Mouse (Mus musculus) lung, embryonic 14.5 days (tissue): ENCODE data around the gene Dhrs4. TPM values are rescaled to one million over a fixed set of nuclear protein-coding genes. Genes with fewer than 3 reads are reported as not detected.

Source experiments
- ATAC-seq: fragments of 200-750 bp; cut with Nextera tagmentation; 2 replicates; pipeline ENCODE4 v1.8.0; 2017; ENCODE audit warnings: mild to moderate bottlenecking, moderate TSS enrichment, moderate library complexity; ENCODE audit not compliant: insufficient read depth
- DNase-seq: peaks from one replicate; pipeline ENCODE4 v3.0.0-alpha.2; 2015
- H3K27ac ChIP-seq: fragments of 300-500 bp; sonication (generic); 2 replicates; pipeline ENCODE4 v1.5.1; 2014; ENCODE audit warnings: low read depth, mild to moderate bottlenecking, moderate library complexity
- H3K27me3 ChIP-seq: fragments of 300-500 bp; sonication (generic); 2 replicates; pipeline ENCODE4 v1.6.1; 2014; ENCODE audit warnings: low read length, control low read depth; ENCODE audit not compliant: insufficient read depth
- H3K36me3 ChIP-seq: fragments of 300-500 bp; sonication (generic); 2 replicates; pipeline ENCODE4 v1.6.1; 2014; ENCODE audit warnings: control low read depth; ENCODE audit not compliant: insufficient read depth
- H3K4me1 ChIP-seq: fragments of 300-500 bp; sonication (generic); 2 replicates; pipeline ENCODE4 v1.6.1; 2014; ENCODE audit warnings: antibody characterized with exemption, control low read depth; ENCODE audit not compliant: insufficient read depth
- H3K4me2 ChIP-seq: fragments of 300-500 bp; sonication (generic); 2 replicates; pipeline ENCODE4 v1.6.1; 2014; ENCODE audit warnings: mild to moderate bottlenecking
- H3K4me3 ChIP-seq: fragments of 300-500 bp; sonication (generic); 2 replicates; pipeline ENCODE4 v1.5.1; 2014; ENCODE audit warnings: low read depth, low read length
- H3K9ac ChIP-seq: fragments of 300-500 bp; sonication (generic); 2 replicates; pipeline ENCODE4 v1.6.1; 2014
- H3K9me3 ChIP-seq: fragments of 300-500 bp; sonication (generic); 2 replicates; pipeline ENCODE4 v1.6.1; 2016; ENCODE audit warnings: low read depth, low read length, control low read depth
- CTCF ChIP-seq: IDR thresholded peaks from 2 replicates; pipeline ENCODE4 v1.5.1; 2016; ENCODE audit warnings: antibody characterized with exemption, low read depth
- WGBS: fragments of 180-500 bp; shearing (Covaris S2); extraction: QIAGEN DNeasy Blood & Tissue Kit; methylation state at CpG from one replicate; pipeline ENCODE4 v1.1.7; 2014; 5-methylcytosine and 5-hydroxymethylcytosine counted together
- polyA plus RNA-seq: library from polyadenylated mRNA; unstranded; fragments of >200 nt; fragmentation: Nextera tagmentation; extraction: Ambion mirVana; gene quantifications from 2 replicates; pipeline ENCODE4 v1.2.1, GENCODE M21; 2014

Gene Dhrs4
- polyA plus RNA-seq, 1 experiment from 2014 or later: 68.6 TPM

DNA sequence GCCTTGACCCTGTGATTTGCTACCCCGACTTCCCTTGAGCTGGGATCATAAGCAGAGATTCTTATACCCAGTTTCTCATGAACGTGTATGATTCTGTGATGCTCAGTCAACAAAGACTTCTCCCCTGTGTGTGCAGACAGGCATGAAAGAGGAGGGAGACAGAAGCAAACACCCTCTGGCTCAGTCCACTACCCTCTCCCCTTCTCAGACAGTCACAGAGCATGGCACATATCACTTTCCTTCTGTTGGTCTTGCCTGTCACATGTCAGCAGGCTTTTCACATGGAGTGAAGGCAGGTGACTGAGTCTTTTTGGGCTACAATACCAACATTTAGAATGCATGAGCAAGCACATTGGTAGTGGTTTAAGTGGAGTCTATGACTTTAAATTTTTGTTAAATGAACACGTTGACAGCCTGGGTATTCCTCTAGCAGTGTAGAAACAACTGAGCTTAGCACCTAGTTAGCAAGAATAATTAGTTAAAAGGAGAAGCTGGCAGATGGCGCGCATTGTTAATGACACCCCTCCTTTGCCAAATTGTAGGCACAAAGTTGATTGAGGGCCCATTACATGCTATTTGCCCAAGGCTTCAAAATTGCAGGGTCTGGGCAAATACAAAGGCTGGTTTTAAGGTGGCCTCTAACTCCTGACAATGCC lies 6.0 kb downstream of the Dhrs4 start:
- no peak overlapping the region for H3K27ac ChIP-seq
- no peak overlapping the region for H3K9ac ChIP-seq
- WGBS: 74% methylated on average over 5 of the region's 5 CpGs
- TF ChIP-seq CTCF: no peak
- no peak overlapping the region for H3K4me2 ChIP-seq
- H3K4me1 ChIP-seq: peaks cover 3% of the 10 kb centered on the region; the same call in 1 of the 2 replicates
- no peaks in the 10 kb centered on the region for H3K9me3 ChIP-seq
- no peaks in the 10 kb centered on the region for H3K27me3 ChIP-seq
- no peak for DNase-seq
- no peak overlapping the region for H3K4me3 ChIP-seq
- ATAC-seq: no peak
- H3K36me3 ChIP-seq: peaks cover 34% of the 10 kb centered on the region

DNA sequence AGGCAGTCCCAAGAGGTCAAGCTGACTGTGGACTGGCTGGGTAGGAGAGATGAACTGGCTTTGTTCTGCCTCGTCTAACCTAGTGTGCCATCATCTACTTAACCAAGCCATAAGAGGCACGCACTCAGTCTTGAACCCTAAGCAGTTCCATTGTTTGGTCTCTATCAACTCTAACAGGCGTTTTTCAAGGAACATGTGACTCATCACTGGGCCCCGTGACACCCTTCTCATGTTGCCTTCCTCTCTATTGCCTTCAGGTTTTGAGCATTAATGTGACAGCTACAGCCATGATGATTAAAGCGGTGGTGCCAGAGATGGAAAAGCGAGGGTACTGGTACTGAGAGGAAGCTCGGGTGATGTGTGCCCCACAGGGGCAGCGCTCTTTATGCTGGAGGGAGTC lies 8.3 kb downstream of the Dhrs4 start:
- 83% methylated on average over 8 of the region's 8 CpGs for WGBS
- H3K27me3 ChIP-seq: no peaks in the 10 kb centered on the region
- no peak for TF ChIP-seq CTCF
- no peak overlapping the region for H3K4me2 ChIP-seq
- H3K36me3 ChIP-seq: peaks cover 26% of the 10 kb centered on the region; the same call in 1 of the 2 replicates
- H3K9ac ChIP-seq: no peak overlapping the region
- ATAC-seq (no peak), DNase-seq (no peak)
- H3K4me3 ChIP-seq: no peak overlapping the region
- H3K27ac ChIP-seq: no peak overlapping the region
- no peaks in the 10 kb centered on the region for H3K9me3 ChIP-seq
- peaks cover 3% of the 10 kb centered on the region; the same call in 1 of the 2 replicates for H3K4me1 ChIP-seq

DNA sequence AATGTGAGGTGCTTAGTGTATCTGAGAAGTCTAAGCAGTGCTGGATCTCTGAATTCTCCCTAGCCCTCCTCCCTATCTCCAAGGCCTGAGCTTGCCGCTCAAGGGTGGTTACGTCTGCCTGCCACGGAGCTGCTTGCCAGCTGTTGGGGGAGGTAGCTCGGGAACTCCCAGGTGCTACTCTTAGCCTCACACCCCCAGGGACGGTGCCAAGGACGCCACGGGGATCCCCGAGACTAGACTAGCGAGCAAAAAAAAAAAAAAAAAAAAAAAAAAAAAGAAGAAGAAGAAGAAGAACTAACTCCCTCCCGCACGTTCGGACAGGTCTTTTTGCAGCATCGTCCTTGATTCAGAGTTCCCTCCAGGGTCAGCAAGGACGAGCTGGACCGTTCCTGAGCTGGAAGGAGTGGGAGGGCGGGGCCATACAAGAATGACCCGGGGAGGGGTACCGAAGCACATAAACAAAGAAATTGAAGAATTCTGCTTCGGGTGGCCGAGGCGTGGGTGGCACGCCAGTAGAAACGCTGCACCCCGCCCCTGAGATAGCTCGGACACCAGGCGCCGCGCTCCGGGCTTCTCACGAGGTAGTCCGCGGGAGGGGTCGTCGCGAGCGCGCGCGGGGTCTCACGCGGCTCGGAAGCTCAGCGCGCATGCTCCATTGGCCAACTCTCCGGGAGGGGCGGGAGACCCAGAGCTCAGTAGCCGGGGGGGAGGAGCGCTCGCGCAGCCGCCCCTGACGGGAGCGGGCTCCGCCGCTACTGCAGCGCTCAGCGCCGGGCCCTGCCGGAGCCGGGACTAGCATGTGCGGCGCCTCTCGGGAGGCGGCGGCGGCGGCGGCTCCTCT lies 12.0 kb downstream of the Dhrs4 start, which contains the start of gene Carmil3:
Gene Carmil3 (plus strand): TSS at position 291 of the 841 bp plus-strand sequence.
- TF ChIP-seq CTCF: no peak
- WGBS: under 1% methylated on average over 62 of the region's 68 CpGs
- Histone ChIP-seq H3K9ac (peak within 1 kb of the TSS; percentile 53), H3K4me1 (peaks cover 4% of the 10 kb centered on the region; the same call in 1 of the 2 replicates), H3K4me3 (peak within 1 kb of the TSS; percentile 66), H3K27ac (peak within 1 kb of the TSS; percentile 46; the same call in 1 of the 2 replicates), H3K36me3 (peaks cover 19% of the 10 kb centered on the region; the same call in 1 of the 2 replicates), H3K9me3 (no peaks in the 10 kb centered on the region), H3K4me2 (peak within 1 kb of the TSS; percentile 99), H3K27me3 (no peaks in the 10 kb centered on the region)
- DNase-seq: peak; percentile 86
- ATAC-seq: peak; percentile 86

DNA sequence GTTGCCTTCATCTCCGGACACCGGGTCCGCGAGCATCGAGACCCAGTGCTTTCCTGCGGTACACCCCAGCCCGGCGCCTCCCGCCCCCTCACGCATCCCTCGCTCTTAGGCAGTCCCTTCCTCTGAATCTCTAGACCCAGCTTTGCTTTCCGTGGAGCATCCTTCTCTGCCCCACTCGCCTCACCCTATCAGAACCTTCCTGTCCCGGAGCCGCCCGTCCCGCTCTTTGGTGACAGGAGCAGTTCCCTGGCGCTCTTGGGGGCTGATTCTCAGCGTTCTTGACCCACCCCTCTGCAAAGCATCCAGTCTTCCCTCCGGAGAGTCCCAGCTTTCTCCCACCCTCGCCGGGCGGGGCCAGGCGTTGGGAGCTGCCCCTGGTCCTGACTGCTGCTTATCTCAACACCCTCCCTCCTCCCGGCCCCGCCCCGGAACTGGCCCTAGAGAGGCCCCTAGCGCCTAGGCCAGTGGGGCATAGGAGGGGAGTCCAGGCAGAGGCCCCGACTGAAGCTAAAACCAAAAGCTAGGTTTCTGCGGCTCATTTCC lies 12.8 kb downstream of the Dhrs4 start:
- peak overlapping the region; percentile 53 for H3K9ac ChIP-seq
- no peaks in the 10 kb centered on the region for H3K9me3 ChIP-seq
- H3K4me3 ChIP-seq: peak overlapping the region; percentile 66
- no peak for TF ChIP-seq CTCF
- WGBS: under 1% methylated on average over 30 of the region's 30 CpGs
- peak overlapping the region; percentile 46; the same call in 1 of the 2 replicates for H3K27ac ChIP-seq
- H3K36me3 ChIP-seq: peaks cover 11% of the 10 kb centered on the region; the same call in 1 of the 2 replicates
- ATAC-seq (peak; percentile 82), DNase-seq (peak; percentile 81)
- peak overlapping the region; percentile 99 for H3K4me2 ChIP-seq
- peaks cover 4% of the 10 kb centered on the region; the same call in 1 of the 2 replicates for H3K4me1 ChIP-seq
- H3K27me3 ChIP-seq: no peaks in the 10 kb centered on the region

- ATAC-seq: no peak
- Histone ChIP-seq H3K36me3 (peaks cover 9% of the 10 kb centered on the region; the same call in 1 of the 2 replicates), H3K4me2 (peak overlapping the region; percentile 99; the same call in 1 of the 2 replicates), H3K9ac (no peak overlapping the region), H3K27ac (no peak overlapping the region), H3K27me3 (no peaks in the 10 kb centered on the region), H3K4me3 (no peak overlapping the region), H3K4me1 (peaks cover 4% of the 10 kb centered on the region; the same call in 1 of the 2 replicates), H3K9me3 (no peaks in the 10 kb centered on the region)
- WGBS: 26% methylated on average over 3 of the region's 3 CpGs
- DNase-seq: no peak
- TF ChIP-seq CTCF: no peak
These were observed 13.5 kb downstream of the Dhrs4 start for GRCm38 (mm10) chr14:55492103-55492502.

DNA sequence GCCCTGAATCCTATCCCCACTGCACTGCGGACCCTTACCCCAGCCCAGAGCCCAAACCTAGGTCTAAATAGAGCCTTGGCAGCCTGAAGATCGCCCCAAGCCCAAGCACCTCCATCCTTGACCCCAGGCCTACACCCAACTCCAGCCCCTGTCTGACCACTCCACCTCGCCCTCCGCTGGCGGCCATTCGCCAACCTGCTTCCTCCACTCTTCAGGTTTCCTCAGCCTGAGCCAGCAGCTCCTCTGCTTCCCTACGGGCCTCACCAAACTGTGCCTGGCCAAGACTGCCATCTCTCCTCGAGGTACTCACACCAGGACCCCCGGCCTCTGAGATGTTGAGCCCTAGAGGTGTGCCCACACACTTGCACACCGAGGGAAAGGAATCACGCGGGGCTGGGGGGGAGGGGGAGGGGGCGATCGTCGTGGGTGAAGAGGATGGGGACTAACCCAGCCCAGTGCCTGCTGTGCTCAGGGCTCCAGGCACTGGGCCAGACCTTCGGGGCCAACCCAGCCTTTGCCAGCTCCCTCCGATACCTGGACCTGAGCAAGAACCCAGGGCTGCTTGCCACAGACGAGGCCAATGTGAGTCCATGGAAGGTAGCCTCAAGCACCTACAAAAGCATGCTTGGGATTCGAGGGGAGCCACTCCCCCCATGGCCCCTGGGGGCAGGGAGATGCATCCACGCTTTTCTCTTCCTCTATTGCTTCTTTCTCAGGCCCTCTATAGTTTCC lies 17.1 kb downstream of the Dhrs4 start:
- no peak for DNase-seq
- TF ChIP-seq CTCF: no peak
- Histone ChIP-seq H3K27ac (no peak overlapping the region), H3K9me3 (no peaks in the 10 kb centered on the region), H3K9ac (no peak overlapping the region), H3K4me1 (peaks cover 4% of the 10 kb centered on the region; the same call in 1 of the 2 replicates), H3K27me3 (no peaks in the 10 kb centered on the region), H3K4me3 (no peak overlapping the region), H3K4me2 (no peak overlapping the region), H3K36me3 (no peaks in the 10 kb centered on the region)
- no peak for ATAC-seq
- WGBS: 69% methylated on average over 16 of the region's 20 CpGs
